Mouse (Mus musculus): ENCODE measurements at regions not wholly inside any gene's neighbourhood (a gene's known extent, or its start where the extent isn't known, plus 50 kb on each side); places are given as distances from the start of the nearest gene placed in this dataset.
A peak's percentile ranks its signal among the peaks of the same experiment; 100 is the strongest.

DNA sequence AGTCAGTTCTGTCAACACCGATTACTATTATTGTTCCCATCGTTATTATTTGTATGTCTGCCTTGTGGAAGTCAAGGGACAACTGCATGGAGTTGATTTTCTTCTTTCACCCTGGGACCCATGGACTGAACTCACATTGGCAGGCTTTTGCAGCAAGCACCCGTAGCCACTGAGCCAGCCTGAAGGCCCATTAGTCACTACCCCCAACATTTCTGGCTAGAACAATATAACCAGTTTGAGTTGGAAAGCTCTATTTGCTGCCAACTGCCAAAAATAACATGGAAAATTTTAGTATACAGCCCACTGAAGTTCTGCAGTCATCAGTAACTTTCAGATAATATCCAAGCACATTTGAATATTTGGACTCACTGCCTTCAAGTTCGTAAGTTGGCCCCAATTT is 133.9 kb downstream of the Nuf2 start:
- DNase-seq (ENCODE audit: low spot score) (no peak), ATAC-seq (ENCODE audit: low FRiP score) (no peak)
- H3K27me3 ChIP-seq (ENCODE audit: control insufficient read depth, insufficient read depth, low read length): no peaks in the 10 kb centered on the region
- no peaks in the 10 kb centered on the region for H3K36me3 ChIP-seq (ENCODE audit: control insufficient read depth, insufficient read depth, low read length)
- H3K4me2 ChIP-seq (replicated peaks; ENCODE audit: low read depth, low read length): no peak overlapping the region
- WGBS: 90% methylated on average over 4 of the region's 4 CpGs
- no peaks in the 10 kb centered on the region for H3K9me3 ChIP-seq (ENCODE audit: control insufficient read depth, low read length)
- no peak overlapping the region for H3K4me3 ChIP-seq (ENCODE audit: low read depth, low read length)
- H3K27ac ChIP-seq (ENCODE audit: low read depth, low read length): no peak overlapping the region
- H3K9ac ChIP-seq (ENCODE audit: low read depth, low read length): no peak overlapping the region
- no peaks in the 10 kb centered on the region; the same call in 1 of the 2 replicates for H3K4me1 ChIP-seq (replicated peaks; ENCODE audit: control insufficient read depth, insufficient read depth, low read length)

DNA sequence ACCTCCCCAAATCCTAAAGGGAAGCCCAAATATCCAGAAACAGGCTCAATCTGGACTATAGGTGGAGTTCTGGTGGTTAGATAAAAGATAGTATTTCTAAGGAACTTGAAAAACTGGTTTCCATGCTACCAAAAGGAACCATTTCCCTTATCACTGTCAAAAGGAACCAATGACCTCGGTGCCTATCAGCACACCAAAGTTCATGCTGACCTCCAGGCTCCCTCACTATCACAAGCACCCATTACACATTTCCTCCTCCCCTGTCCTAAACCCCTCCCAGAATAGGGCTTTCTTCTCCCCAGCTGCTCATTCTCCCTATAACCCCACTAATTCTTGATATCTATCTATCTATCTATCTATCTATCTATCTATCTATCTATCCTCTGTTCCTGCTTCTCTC is 144.2 kb downstream of the Nuf2 start:
- Histone ChIP-seq H3K4me3 (ENCODE audit: low read depth, low read length) (no peak overlapping the region), H3K4me1 (replicated peaks; ENCODE audit: control insufficient read depth, insufficient read depth, low read length) (no peaks in the 10 kb centered on the region), H3K27me3 (ENCODE audit: control insufficient read depth, insufficient read depth, low read length) (no peaks in the 10 kb centered on the region), H3K27ac (ENCODE audit: low read depth, low read length) (no peak overlapping the region), H3K9me3 (ENCODE audit: control insufficient read depth, low read length) (no peaks in the 10 kb centered on the region), H3K36me3 (ENCODE audit: control insufficient read depth, insufficient read depth, low read length) (no peaks in the 10 kb centered on the region), H3K4me2 (replicated peaks; ENCODE audit: low read depth, low read length) (no peak overlapping the region), H3K9ac (ENCODE audit: low read depth, low read length) (no peak overlapping the region)
- no peak for DNase-seq (ENCODE audit: low spot score)
- WGBS: 79% methylated on average over 1 of the region's 1 CpGs
- ATAC-seq (ENCODE audit: low FRiP score): no peak

DNA sequence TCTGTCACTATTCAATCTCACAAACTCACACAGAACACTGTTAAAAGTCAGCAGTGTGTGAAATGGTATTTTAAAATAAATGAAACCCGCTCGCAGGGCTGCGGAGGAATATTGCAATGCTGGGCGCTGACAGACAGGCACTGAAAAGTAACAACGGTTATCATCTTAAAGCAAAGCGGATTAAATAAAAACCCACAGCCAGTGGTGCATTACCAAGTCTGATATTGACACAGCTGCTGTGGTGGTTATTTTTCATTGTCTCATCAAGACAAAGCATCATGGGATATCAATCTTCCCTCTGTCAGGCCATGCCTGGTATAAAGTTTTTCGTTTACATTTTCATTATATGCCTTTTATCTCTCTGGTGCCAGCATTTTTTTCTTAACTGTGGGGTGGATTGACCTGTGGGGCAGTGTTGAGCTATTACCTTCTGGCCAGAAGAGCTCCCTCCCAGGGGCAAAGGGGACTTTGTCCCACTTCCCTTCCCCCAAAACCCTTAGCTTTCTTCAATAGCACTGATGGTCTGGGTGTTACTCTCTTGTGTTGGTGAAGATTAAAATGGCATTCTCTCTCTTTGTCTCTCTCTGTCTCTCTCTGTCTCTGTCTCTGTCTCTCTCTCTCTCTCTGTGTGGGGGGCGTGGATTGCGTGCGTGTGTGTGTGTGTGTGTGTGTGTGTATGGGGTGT is 145.4 kb downstream of the Nuf2 start:
- DNase-seq (ENCODE audit: low spot score) (peak; percentile 30), ATAC-seq (ENCODE audit: low FRiP score) (peak; percentile 75)
- Histone ChIP-seq H3K27ac (ENCODE audit: low read depth, low read length) (no peak overlapping the region), H3K4me3 (ENCODE audit: low read depth, low read length) (no peak overlapping the region), H3K27me3 (ENCODE audit: control insufficient read depth, insufficient read depth, low read length) (no peaks in the 10 kb centered on the region), H3K4me1 (replicated peaks; ENCODE audit: control insufficient read depth, insufficient read depth, low read length) (no peaks in the 10 kb centered on the region), H3K9me3 (ENCODE audit: control insufficient read depth, low read length) (no peaks in the 10 kb centered on the region), H3K4me2 (replicated peaks; ENCODE audit: low read depth, low read length) (no peak overlapping the region), H3K9ac (ENCODE audit: low read depth, low read length) (no peak overlapping the region), H3K36me3 (ENCODE audit: control insufficient read depth, insufficient read depth, low read length) (no peaks in the 10 kb centered on the region)
- 52% methylated on average over 10 of the region's 10 CpGs for WGBS

DNA sequence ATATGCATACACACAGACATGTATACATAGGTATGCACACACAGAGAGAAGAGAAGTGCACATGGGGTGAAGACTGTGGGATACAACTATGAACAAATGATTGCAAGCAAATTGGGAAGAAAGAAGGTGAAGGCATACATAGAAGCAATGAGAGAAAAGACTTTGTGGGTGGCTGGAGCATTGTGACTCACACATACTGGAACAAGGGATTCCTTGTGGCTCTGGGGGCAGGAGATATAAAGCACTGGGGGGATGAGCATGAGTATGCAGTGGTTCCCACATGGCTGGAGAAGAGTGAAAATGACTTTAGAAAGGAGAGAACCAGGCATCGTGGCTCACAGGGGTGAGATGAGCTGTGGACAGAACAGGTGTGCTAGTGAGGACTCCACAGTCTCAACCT is 156.6 kb downstream of the Nuf2 start:
- ATAC-seq (ENCODE audit: low FRiP score): no peak
- 75% methylated on average over 1 of the region's 1 CpGs for WGBS
- no peaks in the 10 kb centered on the region for H3K9me3 ChIP-seq (ENCODE audit: control insufficient read depth, low read length)
- no peaks in the 10 kb centered on the region for H3K36me3 ChIP-seq (ENCODE audit: control insufficient read depth, insufficient read depth, low read length)
- no peak overlapping the region for H3K27ac ChIP-seq (ENCODE audit: low read depth, low read length)
- no peak overlapping the region for H3K9ac ChIP-seq (ENCODE audit: low read depth, low read length)
- no peaks in the 10 kb centered on the region for H3K4me1 ChIP-seq (replicated peaks; ENCODE audit: control insufficient read depth, insufficient read depth, low read length)
- no peak overlapping the region for H3K4me2 ChIP-seq (replicated peaks; ENCODE audit: low read depth, low read length)
- H3K27me3 ChIP-seq (ENCODE audit: control insufficient read depth, insufficient read depth, low read length): no peaks in the 10 kb centered on the region
- no peak for DNase-seq (ENCODE audit: low spot score)
- no peak overlapping the region for H3K4me3 ChIP-seq (ENCODE audit: low read depth, low read length)

DNA sequence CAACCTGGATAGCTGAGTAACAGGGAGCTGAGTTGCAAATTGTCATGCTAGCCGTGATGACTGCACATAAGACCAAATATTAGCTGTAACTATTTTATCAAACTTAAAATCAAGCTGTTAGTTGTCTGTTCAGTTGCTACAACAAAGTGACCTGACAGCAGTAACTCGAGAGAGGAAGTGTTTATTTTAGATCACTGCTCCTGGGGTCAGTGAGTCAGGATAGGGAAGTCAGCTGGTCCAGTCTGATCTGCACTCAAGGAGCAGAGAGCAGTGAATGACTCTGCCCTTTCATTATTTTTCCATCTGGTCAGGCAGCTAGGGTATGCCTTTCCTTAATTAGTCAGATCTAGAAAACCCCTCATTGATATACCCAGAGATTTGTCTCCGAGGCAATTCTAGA is 162.5 kb downstream of the Nuf2 start:
- H3K27ac ChIP-seq (ENCODE audit: low read depth, low read length): no peak overlapping the region
- DNase-seq (ENCODE audit: low spot score) (no peak), ATAC-seq (ENCODE audit: low FRiP score) (no peak)
- no peak overlapping the region for H3K4me2 ChIP-seq (replicated peaks; ENCODE audit: low read depth, low read length)
- no peak overlapping the region for H3K9ac ChIP-seq (ENCODE audit: low read depth, low read length)
- WGBS: 48% methylated on average over 3 of the region's 3 CpGs
- no peaks in the 10 kb centered on the region for H3K4me1 ChIP-seq (replicated peaks; ENCODE audit: control insufficient read depth, insufficient read depth, low read length)
- no peaks in the 10 kb centered on the region for H3K9me3 ChIP-seq (ENCODE audit: control insufficient read depth, low read length)
- H3K36me3 ChIP-seq (ENCODE audit: control insufficient read depth, insufficient read depth, low read length): no peaks in the 10 kb centered on the region
- no peaks in the 10 kb centered on the region for H3K27me3 ChIP-seq (ENCODE audit: control insufficient read depth, insufficient read depth, low read length)
- no peak overlapping the region for H3K4me3 ChIP-seq (ENCODE audit: low read depth, low read length)

DNA sequence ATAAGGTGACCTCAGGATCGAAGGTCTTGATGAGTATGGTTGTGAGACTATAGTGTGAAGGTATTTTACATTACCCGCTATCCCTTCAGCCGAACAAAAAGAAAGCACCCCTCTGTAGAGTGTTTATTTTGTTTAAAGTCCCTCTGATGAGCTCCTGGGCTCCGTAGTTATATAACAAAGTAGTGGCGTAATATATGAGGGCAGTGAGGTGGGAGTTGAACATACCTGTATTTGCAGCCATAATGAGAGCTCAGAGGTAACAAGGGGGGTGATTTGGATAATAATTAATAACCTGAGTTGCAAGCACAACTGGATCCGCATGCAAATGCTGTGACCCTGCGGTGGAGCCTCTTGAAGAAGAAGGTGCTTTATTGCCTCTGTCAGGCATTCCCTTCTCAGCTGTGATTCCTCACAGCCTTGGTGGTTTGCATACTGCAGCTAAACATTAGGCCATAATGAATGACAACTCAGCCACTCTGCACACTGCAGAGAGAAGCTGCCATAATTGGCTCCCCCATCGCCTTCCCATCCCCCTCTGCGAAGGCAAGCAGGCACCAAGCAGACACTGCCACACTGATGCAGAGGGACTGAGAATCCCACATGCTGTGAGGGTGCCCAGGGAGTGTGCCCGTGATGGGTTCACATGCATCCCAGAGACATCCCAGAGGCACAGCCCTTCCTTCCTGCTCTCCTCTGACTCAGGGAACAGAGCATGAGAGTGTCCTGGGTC is 163.3 kb downstream of the Nuf2 start:
- H3K27ac ChIP-seq (ENCODE audit: low read depth, low read length): no peak overlapping the region
- 69% methylated on average over 10 of the region's 10 CpGs for WGBS
- no peaks in the 10 kb centered on the region for H3K4me1 ChIP-seq (replicated peaks; ENCODE audit: control insufficient read depth, insufficient read depth, low read length)
- no peak overlapping the region for H3K9ac ChIP-seq (ENCODE audit: low read depth, low read length)
- no peaks in the 10 kb centered on the region for H3K36me3 ChIP-seq (ENCODE audit: control insufficient read depth, insufficient read depth, low read length)
- ATAC-seq (ENCODE audit: low FRiP score) (no peak), DNase-seq (ENCODE audit: low spot score) (no peak)
- no peaks in the 10 kb centered on the region for H3K9me3 ChIP-seq (ENCODE audit: control insufficient read depth, low read length)
- no peak overlapping the region for H3K4me3 ChIP-seq (ENCODE audit: low read depth, low read length)
- H3K4me2 ChIP-seq (replicated peaks; ENCODE audit: low read depth, low read length): no peak overlapping the region
- H3K27me3 ChIP-seq (ENCODE audit: control insufficient read depth, insufficient read depth, low read length): no peaks in the 10 kb centered on the region

DNA sequence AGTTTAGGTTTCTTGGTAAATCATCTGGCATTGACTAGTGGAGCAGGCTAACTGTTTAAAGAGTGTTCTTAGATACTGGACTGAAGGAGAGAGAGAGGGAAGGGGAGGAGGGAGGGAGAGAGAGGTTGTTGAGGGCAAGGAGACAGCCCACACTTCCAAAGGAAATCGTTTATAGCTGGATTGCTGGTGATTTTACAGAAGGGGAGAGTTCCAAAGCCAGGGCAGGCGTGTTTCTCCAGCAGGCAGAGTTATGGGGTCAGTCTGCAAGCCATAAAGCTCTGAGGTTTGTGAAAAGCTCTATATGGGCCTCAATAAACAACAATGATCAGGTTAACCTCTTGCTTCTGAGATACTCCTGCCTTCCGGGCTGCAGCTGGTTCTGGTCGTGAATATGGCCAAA is 163.9 kb downstream of the Nuf2 start:
- Histone ChIP-seq H3K4me1 (replicated peaks; ENCODE audit: control insufficient read depth, insufficient read depth, low read length) (no peaks in the 10 kb centered on the region), H3K27ac (ENCODE audit: low read depth, low read length) (no peak overlapping the region), H3K27me3 (ENCODE audit: control insufficient read depth, insufficient read depth, low read length) (no peaks in the 10 kb centered on the region), H3K9me3 (ENCODE audit: control insufficient read depth, low read length) (no peaks in the 10 kb centered on the region), H3K36me3 (ENCODE audit: control insufficient read depth, insufficient read depth, low read length) (no peaks in the 10 kb centered on the region), H3K4me2 (replicated peaks; ENCODE audit: low read depth, low read length) (no peak overlapping the region), H3K9ac (ENCODE audit: low read depth, low read length) (no peak overlapping the region), H3K4me3 (ENCODE audit: low read depth, low read length) (no peak overlapping the region)
- DNase-seq (ENCODE audit: low spot score) (no peak), ATAC-seq (ENCODE audit: low FRiP score) (no peak)
- 55% methylated on average over 4 of the region's 4 CpGs for WGBS

DNA sequence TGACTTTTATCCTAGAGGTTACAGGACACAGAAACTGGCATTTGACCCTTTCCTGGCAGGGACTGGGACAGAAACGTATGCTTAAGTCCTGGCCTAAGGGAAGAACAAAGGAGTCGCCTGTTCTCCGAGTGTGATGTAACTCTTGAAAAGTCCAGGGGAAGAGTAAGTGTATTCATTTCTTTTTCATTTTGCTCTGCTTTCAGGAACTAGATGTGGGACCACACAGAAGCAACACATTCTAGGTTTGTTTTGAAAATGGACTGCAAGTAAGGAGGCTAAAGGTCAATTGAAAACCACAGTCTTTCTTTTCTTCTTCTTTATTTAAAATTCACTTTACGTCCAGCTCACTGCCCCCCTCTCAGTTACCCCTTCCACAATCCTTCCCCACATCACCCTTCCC is 168.7 kb downstream of the Nuf2 start:
- Histone ChIP-seq H3K4me3 (ENCODE audit: low read depth, low read length) (no peak overlapping the region), H3K36me3 (ENCODE audit: control insufficient read depth, insufficient read depth, low read length) (no peaks in the 10 kb centered on the region), H3K27me3 (ENCODE audit: control insufficient read depth, insufficient read depth, low read length) (no peaks in the 10 kb centered on the region), H3K27ac (ENCODE audit: low read depth, low read length) (no peak overlapping the region), H3K9ac (ENCODE audit: low read depth, low read length) (no peak overlapping the region), H3K4me2 (replicated peaks; ENCODE audit: low read depth, low read length) (no peak overlapping the region), H3K9me3 (ENCODE audit: control insufficient read depth, low read length) (no peaks in the 10 kb centered on the region), H3K4me1 (replicated peaks; ENCODE audit: control insufficient read depth, insufficient read depth, low read length) (no peaks in the 10 kb centered on the region)
- no peak for ATAC-seq (ENCODE audit: low FRiP score)
- 39% methylated on average over 4 of the region's 4 CpGs for WGBS
- no peak for DNase-seq (ENCODE audit: low spot score)

DNA sequence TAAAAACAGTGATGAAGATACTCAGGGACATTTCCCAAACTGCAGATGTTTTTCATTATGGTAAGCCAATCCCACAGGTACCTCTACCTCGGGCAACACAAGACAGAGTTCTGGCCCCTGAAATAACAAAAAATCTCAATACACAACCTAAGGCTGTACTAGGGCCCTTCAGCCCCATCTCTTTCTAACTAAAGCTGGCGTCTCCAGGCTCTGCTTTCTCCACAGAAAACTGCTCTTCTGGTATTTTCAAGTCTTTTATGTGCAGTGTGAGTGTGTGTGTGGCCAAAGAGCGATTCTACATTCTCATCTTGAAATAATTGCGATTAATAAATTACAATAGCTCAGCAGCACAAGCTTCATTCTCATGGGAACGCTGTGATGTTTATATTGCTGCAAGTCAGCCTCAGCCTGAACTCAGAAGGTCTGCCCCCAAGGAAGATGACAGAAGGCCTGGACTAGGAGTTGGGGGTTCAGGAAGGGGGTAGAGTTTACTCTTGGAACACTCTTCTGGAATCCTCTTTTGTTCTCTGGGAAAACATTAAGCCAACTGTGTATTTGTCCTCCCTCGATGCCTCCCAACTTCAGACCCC is 173.5 kb downstream of the Nuf2 start:
- Histone ChIP-seq H3K9ac (ENCODE audit: low read depth, low read length) (no peak overlapping the region), H3K4me1 (replicated peaks; ENCODE audit: control insufficient read depth, insufficient read depth, low read length) (no peaks in the 10 kb centered on the region; the same call in 1 of the 2 replicates), H3K27me3 (ENCODE audit: control insufficient read depth, insufficient read depth, low read length) (no peaks in the 10 kb centered on the region), H3K9me3 (ENCODE audit: control insufficient read depth, low read length) (no peaks in the 10 kb centered on the region), H3K4me2 (replicated peaks; ENCODE audit: low read depth, low read length) (no peak overlapping the region), H3K27ac (ENCODE audit: low read depth, low read length) (no peak overlapping the region), H3K36me3 (ENCODE audit: control insufficient read depth, insufficient read depth, low read length) (no peaks in the 10 kb centered on the region), H3K4me3 (ENCODE audit: low read depth, low read length) (no peak overlapping the region)
- DNase-seq (ENCODE audit: low spot score) (no peak), ATAC-seq (ENCODE audit: low FRiP score) (no peak)
- WGBS: 72% methylated on average over 6 of the region's 6 CpGs
